Mouse (Mus musculus) G1E-ER4 (cell line): ENCODE measurements around the gene Spa17. TPM values are rescaled to one million over a fixed set of nuclear protein-coding genes. Genes with fewer than 3 reads are reported as not detected.

ENCODE experiments used
- GATA1 ChIP-seq: IDR thresholded peaks from one replicate; pipeline ENCODE4 v1.8.0; 2012; ENCODE audit warnings: low read length, inconsistent platforms
- polyA plus RNA-seq: library from polyadenylated mRNA; stranded (reverse); fragments of >175 nt; gene quantifications from 2 replicates; pipeline ENCODE4 v1.2.3, GENCODE M21; 2012

Spa17 gene
- polyA plus RNA-seq, 1 experiment, result 1.4 TPM

DNA sequence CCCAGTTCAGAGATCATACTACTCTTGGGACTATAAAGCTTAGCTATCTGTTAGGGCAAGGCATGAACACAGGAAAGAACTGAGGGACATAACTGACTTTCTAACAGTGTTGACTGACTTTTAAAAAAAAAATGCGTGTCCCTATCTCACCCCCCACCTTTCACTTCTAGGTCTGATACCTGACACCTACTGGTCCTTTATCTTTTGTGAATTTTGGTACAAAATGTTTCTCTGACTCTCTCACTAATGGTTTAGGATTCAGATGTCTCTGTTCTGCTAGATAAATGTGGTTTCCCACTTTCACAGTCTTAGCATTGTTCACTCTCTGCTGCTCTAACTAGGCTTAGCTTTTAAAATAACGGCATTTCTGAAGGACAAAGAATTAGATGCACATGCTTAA is 21.5 kb downstream of the Spa17 start:
- TF ChIP-seq GATA1, result peak; percentile 43

DNA sequence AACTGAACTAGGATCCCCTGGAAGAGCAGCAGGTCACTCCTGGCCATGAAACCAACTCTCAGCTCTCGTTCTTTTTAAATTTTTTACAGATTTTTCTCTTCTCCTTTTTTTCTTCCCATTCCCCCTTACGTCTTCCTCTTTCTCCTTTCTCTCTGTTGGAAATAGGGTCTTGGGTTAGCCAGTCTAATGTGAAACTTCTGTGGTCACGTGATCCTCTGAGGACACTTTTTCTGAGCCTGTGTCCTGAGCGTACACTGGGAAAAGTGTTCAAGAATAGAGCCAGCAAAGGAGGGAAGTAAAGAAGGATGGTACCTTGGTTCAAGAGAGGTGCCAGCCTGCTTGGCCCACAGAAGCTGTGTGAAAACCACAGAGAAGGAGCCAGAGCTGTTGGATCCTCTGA is 23.1 kb downstream of the Spa17 start:
- no peak for TF ChIP-seq GATA1

DNA sequence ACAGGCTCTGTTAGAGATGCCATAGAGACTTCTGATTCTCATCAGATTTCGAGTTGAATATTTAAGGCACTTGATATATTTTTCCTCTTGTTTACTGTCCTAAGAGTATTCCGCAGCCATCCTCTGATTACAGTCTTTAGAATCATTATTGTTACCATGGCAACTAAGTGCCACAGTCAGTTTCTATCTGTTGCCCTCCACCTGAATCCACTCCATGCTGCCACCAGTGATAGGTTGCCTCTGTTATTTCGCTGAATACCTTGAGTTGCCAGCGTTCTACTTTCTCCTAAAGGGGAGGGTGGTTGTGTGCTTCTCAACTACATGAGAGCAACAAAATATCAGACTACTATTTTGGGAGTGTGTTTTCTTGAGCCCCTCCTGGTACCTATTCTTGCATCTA is 26.8 kb downstream of the Spa17 start:
- no peak for TF ChIP-seq GATA1

DNA sequence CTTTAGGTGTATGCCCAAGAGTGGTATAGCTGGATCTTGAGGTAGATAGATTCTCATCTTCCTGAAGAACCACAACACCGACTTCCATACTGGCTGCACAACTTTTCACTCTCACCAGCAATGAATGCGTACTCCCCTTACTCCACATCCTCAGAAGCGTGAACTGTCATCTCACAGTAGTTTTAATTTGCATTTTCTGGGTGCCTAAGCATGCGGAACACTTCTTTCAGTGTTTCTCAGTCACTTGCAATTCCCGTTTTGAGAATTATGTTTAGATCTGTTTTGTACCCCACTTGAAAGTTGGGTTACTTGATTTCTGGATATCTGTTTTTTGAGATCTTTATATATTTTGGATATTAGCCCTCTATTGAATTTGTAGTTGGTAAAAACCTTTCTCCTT is 29.9 kb downstream of the Spa17 start:
- no peak for TF ChIP-seq GATA1

DNA sequence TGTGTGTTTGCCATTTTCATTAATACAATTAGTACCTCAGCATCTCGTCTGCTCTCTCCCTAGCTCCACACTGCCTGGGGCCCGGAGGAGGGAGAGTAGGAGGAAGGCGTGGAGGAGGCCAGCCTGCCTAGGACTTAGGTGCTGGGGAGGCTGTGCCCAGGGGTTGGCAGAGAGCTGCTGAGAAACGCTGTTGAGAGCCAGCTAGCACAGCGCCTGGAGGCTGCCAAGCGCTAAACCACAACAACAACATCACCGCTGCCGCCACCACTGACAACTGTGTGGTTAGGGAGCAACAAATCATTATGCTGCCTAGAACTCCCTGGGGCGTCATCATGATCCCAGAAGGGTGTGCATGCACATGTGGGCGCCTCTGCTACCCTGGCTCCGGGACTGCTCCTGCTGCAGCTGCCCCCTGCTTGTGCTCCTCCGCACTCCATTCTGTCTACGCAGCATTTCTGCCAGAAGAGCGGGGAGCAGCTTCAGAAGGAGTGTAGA is 37.0 kb downstream of the Spa17 start:
- no peak for TF ChIP-seq GATA1

DNA sequence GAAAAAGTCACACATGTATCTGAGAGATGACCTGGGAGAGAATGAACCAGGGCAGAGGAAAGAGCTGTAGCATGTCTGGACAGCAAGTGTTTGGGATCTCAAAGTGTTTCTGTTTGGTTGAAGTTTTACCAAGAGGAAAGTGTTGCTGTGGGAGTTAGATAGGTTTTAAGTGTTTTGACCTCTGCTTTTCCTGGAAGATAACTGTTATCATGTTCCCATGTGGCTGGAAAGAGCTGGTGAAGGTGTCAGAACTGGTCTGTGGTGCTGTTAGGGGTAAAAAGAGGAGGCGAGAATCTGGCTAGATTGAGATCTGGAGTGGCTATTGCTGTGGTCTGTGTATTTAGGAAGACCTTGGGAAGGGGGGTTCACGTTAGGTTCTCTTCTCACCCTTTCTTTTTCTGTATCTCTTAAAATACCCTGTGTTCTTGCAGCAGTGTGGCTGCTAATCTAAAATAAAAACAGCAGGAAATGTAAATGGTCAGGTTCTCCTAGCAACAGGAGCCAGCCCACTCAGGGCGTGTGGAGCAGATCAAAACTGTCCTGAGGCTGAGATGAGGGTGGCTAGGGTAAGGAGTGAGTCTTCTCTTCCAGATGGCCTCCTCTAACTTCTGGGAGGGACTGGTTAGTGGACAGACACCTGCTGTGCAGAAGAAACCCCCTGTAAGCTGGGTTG is 41.2 kb downstream of the Spa17 start:
- peak; percentile 85 for TF ChIP-seq GATA1

DNA sequence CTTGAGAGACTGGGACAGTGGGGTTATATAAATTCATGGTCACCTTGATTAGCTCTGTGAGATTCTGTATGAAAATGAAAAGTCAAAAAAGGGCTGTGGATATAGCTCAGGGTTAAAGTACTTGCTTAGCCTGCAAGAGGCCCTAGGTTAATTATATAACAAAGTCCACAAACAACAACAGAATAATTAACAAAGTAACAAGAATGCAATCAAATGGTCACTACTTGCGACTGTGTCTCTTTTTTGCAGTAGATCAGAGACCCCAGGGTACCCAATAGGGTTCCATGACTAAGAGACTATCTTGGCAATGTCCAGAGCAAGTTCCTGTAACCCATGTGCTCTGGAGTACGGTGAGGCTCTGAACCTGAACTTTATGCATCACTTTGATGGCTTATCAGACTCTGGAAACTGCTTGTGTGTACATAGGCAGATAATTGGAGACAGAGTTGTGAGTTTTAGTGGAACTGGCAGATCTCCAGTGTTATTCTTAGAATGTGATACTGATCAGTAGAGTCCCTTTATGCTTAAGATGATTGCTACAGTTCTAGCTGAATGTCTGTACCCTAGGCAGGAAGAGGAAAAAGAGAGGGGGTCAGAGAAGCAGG is 44.2 kb downstream of the Spa17 start:
- peak; percentile 23 for TF ChIP-seq GATA1

DNA sequence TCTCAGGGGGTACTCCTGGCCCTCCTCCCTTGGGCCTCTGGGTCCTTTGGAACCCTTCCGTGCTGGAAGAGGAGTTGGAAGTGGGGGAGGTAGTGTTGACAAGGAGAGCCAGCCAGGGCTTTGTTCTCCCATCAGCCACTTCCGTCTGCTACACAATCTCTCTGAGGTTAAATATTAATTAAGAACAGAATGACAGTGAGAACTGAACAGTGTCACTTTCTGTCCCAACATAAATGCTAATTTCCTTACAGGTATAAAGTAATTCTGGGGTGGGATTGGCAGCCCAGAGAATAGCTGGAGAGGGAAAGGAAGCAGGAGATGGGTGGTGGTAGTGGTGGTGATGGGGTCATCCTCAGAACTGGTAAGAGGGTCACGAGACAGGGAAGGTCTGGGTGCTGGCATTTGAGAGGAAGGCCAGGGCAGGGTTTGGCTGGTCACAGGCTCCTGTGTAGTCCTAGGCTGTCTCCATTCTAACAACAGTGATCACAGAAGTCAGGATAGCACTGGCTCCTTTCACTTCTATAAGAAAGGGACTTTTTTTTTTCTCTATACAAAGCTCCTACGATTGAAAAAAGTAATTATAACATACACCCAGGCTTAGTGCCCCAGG is 44.8 kb downstream of the Spa17 start:
- TF ChIP-seq GATA1, result no peak

DNA sequence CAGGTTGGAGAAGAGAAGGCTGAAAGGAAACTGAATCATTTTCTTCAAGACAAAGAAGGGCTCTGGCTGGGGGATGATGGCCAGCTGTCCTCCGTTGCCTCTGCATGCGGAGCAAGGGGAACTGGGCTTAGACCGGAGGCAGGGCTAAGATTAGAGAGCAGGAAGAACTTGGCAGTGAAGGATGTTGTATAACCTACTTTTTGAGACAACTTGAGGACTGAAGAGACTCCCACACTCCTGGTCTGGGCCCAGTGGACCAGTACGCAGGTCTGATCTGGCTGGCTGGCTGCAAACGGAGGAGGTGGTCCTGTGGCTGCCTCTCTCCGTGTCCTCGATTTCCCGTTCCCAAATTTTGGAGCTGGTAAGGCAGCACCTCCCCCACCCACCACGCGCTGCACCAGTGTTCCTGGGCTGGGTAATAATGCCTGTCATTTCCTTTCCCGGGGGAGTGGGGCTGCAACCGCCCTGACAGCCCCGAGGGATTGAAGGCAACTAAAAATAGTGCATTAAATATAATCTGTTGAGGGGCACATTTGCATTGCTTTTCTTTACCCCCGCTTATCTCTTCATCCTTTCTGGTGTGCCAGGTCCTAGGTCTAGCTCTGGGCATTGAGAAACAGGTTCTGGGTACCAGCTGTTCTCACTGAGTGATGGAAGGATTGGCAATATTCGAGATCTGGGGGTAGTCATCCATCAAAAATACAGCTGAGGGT is 45.5 kb downstream of the Spa17 start:
- no peak for TF ChIP-seq GATA1

DNA sequence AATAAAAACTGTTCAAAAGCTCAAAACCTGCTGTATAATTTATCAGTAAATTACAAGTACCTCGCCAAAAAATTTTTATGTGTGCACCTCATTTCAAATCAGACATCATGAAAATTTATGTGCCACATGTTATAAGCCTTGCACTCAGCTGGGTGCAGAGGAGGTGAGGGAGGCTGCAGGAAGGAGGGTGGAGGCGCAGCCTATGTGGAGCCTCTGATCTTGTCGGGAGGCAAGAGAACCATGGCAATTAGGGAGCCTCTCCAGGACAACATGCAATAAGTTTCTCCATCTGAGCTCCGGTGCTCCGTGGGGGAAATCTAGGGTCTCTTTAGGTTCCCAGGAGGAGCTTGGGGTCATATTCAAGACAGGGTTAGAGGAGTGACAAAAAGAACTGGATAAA is 46.1 kb downstream of the Spa17 start:
- no peak for TF ChIP-seq GATA1

DNA sequence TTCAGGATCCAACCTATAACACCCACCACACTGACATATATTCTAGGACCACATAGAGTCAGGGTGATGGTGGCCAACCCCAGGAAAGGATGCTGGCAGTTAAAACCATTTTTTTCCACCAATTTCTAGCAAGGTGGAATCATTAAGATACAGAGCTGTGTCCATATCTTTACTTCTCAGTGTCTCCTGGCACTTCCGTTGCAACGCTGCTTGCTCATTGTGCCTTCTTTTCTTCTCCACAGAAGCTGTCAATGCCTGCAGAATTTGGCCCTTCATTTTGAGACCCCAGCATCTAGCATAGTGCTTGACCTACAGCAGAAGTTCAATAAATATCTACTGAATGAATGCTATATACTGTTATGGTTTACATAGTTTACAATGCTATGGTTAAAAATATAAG is 46.5 kb downstream of the Spa17 start:
- TF ChIP-seq GATA1, result no peak

DNA sequence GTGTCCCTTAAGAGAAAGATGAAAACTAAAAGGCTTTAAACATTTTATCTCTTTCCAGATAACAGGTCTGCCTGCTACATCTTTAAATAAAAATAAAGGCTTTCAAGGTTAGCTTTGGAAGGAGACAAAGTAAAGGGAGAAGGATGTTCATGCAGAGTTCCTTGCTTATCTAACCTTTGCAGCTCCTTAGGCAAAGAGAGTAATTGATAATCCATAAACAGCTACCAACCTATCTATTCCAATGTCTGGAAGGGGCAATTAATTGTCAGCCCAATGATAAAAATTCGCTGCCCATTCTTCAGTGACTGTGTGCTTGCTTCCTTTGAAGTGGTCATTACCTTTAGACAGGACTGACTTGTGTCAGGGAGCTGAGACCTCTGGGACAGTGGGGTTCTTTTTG is 49.7 kb downstream of the Spa17 start:
- peak; percentile 84 for TF ChIP-seq GATA1

DNA sequence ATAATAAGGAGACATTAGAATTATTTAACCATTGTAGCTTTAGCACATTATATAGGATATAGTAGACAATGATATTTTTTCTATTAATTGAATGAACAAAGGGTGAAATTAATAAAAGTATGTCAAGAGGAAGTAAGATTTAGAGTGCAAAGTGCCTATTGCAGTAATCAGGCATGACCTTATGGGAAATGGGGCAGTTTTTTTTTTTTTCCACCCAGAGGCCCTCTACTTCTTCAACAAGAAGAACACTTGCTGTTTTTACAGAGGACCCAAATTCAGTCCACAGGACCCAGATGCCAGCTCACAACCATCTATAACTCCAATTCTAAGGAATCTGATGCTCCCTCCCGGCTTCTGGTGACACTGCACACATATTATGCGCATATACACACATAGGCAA is 52.9 kb downstream of the Spa17 start:
- TF ChIP-seq GATA1, result no peak

DNA sequence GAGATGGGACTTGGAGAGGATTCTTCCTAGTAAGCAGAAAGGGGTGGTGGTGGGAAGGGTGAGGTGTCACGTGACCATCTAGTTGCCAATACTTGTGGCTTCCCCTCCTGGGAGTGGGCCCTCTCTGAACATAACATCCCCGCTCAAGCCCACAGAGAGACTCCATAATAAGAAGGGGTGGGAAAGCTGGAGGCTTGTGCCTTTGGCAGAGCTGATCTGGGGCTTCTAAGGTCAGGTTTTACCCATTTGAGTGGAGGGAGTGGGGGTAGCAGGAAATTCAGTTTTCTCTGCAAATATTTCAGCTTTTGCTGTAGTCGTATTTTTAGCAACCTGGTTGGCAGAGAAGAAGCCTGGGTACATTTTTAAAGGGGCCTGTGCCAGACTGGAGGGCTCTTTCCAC is 57.2 kb downstream of the Spa17 start:
- TF ChIP-seq GATA1, result no peak

DNA sequence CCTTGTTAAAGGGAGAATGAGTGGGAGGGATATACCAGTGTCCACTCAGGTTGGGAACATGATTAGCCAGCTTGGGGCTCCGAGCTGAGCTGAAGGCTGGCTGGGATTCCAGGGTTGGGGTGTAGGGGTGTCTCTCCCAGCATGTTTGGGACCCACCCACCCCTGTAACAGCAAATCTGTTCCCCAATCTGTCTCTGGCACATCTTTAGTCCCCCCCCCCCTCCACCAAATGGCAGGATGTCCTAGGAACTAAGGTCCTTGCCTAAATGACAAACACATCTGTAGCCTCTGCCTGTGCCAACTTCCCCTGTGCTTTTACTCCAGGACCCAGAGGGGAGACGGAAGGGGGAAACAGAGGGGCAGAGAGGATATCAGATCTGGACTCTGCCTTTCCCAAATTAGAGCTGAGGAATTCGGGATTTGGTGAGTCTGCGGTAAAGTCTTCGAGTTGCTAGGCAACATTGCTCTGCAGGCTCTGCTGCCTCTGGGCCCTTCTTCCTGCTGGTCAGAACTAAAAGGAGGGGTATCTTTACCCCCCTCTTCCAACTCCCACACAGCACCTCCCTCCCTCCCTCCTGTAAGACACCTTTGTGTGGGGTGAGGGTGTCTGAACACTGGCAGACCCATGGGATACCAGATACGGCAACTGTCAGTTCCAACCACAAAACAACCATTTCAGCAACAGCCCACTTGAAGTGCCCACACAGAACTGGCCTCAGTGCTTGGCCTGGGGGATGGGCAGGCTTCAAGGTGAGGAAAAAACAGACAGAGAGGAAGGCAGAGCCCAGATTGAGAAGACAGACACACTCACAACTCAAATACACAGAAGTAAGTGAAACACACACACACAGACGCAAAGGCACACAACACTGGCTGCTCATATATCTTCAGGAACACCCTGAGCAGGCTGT is 58.4 kb downstream of the Spa17 start, which contains the start of gene Siae:
Gene Siae (plus strand): TSS at position 861 of the 911 bp plus-strand sequence.
- no peak for TF ChIP-seq GATA1
